Mouse (Mus musculus): Measurements from ENCODE around the gene Fndc1.

Fndc1 gene

DNA sequence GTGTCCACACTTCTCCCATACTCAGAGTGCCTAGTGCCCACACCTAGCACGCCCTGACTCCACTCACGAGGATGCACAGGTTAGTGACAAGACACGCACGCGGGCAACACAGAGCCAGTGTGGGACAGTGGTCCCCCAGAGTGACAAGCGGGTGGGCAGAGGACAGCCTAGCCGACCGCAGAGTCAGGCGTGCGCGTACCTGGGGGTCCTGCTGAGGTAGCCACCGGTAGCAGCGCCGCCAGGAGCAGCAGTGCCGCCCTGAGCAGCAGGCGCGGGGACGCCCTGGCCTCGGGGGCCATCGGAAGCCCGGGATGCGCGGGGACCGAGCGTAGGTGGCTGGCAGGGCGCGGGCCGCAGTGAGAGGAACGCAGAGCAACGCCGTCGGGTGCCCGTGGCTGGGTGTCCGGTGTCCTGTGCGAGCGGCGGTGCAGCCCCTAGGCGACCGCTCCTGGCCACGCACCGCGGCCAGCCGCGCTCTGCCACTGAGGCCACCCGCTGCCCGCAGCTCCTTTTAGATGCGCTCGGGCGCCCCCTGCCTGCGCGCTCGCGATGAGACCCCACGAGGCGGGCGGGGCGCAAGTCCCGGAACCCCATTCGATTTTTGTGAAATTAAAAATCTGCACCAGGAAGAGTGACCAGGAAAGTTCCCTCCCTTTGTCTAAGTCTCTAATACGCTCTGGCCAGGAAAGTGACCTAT, at the start of gene Fndc1:
TSS of gene Fndc1 (minus strand) at position 484 of the 697 bp plus-strand sequence.
- DNase-seq = no peak

GRCm38 (mm10) chr17:7876541-7876940, 49.4 kb upstream of the Fndc1 start:
- no peak for DNase-seq

GRCm38 (mm10) chr17:7875941-7876461, 48.9 kb upstream of the Fndc1 start:
- DNase-seq = no peak

DNA sequence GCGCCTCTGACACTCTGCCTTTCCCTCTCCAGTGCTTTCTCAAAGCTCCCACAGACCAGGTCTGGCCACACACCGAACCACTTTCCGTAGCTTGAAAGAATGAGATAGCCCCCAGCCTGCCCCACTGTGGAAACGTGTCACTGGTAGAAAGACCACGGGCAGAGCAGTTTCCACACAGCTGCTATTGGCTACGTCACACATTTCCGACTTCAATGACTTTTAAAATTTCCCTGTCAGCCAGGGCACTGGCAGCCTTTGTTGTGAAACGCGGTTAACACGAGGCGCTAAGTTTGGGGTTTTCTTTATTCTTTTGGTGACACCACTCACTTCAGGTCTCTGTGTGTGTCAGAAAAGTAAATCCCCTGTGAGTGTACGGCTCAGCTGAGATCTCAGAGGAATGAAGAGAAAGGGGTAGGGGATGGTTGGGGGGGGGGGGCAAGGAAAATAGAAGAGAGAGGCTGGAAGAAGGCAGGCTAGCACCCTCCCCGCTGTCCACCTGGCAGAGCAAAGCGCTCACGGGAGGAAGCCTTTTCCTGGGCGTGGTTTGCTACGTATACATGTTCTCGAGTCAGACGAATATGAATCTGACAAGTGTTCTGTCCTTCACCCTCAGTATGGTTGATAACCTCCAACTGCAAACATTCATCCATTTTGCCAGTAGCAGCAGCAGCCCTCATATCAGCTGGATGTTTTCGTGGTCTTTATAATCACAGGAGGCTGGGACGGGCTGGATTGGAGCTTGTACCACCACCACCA, 47.9 kb upstream of the Fndc1 start:
- no peak for DNase-seq

- no peak for DNase-seq
Measured at GRCm38 (mm10) chr17:7873382-7873781, 46.3 kb upstream of the Fndc1 start.

DNA sequence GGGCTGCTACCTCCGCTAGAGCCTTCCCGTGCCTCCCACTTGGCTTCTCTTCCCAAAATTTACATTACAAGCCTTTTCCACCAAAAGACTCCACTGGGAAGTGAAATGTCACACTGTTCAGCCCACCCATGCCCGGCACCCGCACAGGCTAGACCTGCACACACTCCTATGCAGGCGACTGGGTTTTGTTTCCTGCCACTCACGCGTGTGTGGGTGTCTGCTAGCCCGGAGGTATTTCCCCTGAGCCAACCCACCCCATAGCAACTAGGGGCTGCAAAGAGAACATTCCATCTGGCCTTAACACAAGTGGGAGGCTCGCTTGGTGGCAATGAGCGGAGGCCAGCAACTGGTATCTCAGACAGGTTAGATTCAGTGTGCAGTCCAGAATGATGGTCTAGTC, 44.7 kb upstream of the Fndc1 start:
- no peak for DNase-seq

GRCm38 (mm10) chr17:7870862-7871605, 43.9 kb upstream of the Fndc1 start:
- DNase-seq = no peak

DNA sequence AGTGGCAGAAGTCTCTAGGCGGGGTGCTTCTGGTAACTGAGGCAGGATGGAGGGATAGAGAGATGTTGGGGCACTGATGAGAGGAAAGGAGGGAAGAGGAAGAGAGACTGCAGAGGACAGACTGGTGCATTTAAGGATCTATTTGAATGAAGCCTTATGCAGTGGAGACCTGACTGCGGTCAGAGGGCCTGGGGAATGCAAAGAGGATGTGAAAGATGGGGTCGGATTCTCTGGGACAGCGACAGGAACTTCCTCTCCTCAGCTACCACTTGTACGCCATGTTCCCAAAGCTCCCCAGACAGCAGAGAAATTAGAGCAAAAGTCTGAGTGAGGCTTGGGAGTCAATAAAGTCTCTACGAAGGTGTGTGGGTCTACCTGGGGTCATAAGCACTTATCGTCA, 42.0 kb upstream of the Fndc1 start:
- no peak for DNase-seq

DNA sequence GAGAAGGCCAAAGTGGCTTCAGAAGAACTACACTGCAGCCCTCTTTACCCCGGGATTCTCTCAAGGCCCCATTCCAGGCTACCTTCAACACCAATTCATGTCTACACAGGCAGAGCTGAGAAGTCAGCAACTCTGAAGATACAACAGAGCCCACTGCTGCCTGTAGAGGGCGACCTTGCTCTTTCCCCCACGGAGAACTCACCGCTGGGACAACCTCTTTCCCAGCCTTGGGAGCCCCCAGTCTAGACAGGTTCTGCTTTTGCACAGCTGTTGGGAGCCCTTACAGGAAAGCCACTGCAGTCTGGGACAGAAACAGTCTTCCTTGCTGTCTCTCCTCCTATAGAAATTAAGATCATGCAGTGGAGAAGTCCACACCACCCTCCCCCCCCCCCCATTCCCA, 41.5 kb upstream of the Fndc1 start:
- DNase-seq = peak; percentile 8

DNA sequence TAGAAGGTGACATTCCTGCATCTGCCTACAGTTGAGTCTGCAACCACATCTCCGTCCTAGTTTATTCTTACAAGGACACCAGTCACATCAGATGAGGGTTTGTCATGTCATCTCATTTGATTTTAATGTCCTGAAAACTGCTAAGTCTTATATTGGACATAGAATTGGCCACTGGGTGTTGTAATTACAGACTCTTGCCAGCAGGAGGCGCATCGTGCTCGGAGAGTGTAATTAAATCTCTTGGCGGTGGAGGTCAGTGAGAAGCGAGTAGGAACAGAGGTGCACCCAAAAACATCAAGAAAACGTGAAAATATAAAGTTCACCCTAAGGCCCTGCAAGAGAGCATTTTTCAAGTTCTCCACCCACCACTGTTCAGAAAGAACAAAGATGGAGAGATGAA, 37.6 kb upstream of the Fndc1 start:
- DNase-seq = no peak

DNA sequence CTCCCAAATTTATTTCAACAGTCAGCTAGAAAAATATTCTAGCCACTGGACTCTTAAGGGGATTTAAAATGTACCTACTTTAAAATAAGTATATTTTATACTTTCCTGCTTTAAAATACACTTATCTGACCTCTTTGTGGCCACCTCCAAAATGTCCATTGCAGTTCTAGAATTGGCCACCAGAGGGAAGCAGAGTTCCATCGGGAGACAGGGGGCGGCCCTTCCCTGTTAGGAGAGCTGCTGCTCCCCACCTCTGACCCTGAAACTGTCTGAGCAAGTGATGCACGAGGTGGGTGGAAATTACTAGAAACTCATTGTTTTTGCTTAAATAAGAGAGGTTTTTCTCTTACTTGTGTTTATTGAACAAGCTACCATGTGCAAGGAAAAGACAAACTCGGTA, 36.6 kb upstream of the Fndc1 start:
- DNase-seq = peak; percentile 10

DNA sequence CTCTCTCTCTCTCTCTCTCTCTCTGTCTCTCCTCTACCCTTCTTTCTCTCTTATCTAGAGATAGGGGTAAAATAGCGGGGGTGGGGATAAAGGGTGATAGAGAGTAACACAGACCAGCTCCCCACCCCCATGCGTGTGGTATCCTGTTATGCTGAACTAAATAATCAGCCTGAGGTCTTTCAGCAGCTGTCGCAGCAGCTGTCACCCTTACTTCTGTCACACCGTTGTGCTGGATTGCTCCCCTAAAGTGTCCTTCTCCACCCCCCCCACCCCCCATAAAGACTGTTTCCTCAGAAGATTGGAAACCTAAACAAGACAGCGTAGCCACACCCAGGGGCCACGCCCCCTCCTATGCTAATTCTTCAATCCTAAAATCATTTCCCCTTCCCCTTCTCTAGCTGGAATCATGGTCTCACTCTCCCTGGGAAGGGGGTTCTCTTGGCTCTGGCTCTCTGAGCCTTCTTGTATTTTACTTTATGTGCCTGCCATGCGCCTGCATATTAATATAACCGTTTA, 33.8 kb upstream of the Fndc1 start:
- DNase-seq = no peak

DNA sequence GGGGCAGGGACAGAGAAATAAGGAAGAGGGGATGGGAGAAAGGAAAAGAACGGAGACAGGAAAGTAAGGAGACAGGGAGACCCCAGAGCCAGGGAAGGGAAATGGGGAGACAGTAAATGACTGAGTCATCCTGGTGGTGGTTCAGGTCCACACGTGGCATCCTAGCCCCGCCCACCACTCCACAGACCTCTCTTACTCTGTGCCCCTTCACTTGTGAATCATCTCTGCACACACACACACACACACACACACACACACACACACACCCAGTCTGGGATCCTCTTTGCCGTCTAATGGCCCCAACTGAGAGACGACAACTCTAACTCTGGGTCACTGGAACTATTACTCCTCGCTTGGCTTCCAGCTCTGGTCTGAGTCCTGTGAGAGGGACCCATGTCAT, 30.6 kb upstream of the Fndc1 start:
- no peak for DNase-seq

GRCm38 (mm10) chr17:7855851-7856250, 28.7 kb upstream of the Fndc1 start:
- no peak for DNase-seq

DNA sequence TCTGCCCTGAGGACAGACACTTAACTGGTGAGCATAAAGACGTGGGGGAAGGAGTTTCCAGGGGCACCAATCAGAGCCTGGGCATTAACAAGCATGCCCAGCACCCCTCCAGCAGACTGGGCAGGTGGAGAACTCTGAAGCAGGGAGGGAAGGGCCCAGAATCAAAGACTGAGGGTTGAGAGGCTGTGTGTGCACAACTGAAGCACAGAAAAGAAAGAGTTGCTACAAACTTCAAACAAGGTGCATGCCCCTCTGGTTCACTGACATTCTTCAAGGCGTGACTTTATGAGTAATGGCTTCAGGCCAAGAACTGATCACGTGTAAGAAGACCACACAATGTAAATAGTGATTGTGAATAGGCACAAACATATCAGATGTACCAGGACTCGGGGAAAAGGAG, 24.9 kb upstream of the Fndc1 start:
- DNase-seq = no peak

DNA sequence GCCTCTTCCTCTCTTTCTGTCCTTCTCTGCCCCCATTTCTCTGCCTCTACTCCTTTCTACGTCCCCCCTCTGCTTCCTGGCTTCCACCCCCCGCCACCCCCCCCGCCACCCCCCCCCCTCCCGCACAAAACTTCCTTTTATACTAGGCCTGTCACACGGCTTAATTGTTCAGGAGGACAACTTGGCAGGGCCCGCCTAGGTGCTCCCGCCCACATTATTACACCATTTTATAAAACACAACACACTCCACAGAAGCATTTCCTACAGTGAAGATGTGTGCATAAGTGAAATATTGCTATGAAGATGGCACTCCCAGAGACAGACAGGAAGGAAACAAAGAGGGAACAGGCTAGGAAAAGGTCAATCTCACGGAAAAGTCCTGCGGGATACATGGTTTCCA, 24.4 kb upstream of the Fndc1 start:
- no peak for DNase-seq

GRCm38 (mm10) chr17:7850246-7850645, 23.1 kb upstream of the Fndc1 start:
- DNase-seq = no peak

- no peak for DNase-seq
Measured at GRCm38 (mm10) chr17:7840505-7841290, 13.6 kb upstream of the Fndc1 start.

GRCm38 (mm10) chr17:7827586-7827985, 484 bp upstream of the Fndc1 start:
- DNase-seq = no peak

GRCm38 (mm10) chr17:7825416-7825815, 1.7 kb downstream of the Fndc1 start:
- no peak for DNase-seq

DNA sequence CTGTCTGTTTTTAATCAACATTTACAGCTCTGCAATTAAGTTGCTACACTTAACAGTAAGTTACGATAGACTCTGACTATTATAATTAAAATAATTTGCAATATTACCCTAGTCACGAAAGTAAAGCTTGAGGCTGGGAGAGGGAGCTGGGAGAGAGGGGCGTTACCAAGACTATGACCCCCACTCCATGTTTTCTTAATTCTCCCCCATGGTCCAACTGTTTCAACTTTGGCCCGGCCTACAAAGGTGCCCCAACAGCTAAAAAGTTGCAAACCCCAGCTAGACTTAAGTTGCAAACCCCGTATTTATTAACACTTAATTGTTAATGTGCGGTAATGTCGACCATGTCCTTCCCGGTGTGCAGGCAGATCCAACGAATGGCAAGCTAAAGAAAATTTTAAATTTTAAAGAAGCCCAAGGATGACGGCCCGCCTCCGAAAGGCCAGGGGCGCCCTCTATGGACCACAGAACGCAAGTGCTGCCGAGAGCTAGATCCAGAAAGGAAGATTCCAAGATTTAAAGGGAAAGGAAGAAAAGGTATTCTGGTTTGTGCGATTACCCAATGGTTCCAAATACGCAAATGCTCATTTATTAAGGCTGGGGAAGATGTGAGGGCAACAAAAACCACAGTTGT, 5.4 kb downstream of the Fndc1 start:
- no peak for DNase-seq

GRCm38 (mm10) chr17:7820176-7820575, 6.9 kb downstream of the Fndc1 start:
- no peak for DNase-seq
